Mouse (Mus musculus): ENCODE results near the gene Itpa.

- TF ChIP-seq CTCF (IDR thresholded peaks at IDR 0.05; ENCODE audit: extremely low read depth, insufficient read depth, low read length) (no peak), POLR2A (IDR thresholded peaks at IDR 0.05; ENCODE audit: extremely low read depth, insufficient read depth, low read length) (no peak)
Measured at GRCm38 (mm10) chr2:130730746-130731145, 63.3 kb downstream of the Itpa start.
